Mouse (Mus musculus) liver, adult 2 months (tissue): ENCODE results near the gene Lhpp.

Experiments used
- CTCF ChIP-seq: fragments of 200-500 bp; IDR thresholded peaks from 2 replicates; pipeline ENCODE4 v1.5.1; 2011; ENCODE audit warnings: low read depth, low read length, control low read depth
- POLR2A ChIP-seq: fragments of 200-500 bp; IDR thresholded peaks from 2 replicates; pipeline ENCODE4 v1.6.1; 2011; ENCODE audit warnings: low read length, control low read depth; ENCODE audit not compliant: insufficient read depth; ENCODE audit errors: extremely low read depth

DNA sequence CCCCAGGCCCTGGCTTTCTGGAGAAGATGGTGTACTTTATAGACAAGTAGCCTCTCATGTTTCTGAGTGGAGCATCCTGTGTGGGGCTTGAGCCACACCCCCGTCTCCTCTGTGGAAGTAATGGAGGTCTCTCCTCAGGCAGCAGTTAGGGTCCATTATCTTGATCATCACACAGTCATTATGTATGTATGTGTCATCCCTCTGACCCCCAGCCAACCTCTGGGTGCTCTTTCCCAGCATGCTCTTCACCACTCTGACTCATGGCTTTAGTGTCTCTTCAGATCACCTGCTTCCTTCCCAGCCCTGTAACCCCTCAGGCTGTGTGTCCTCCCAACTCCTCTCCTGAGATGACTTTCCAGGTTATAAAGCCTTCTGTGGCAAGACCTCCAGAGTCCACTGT is 31.2 kb downstream of the Lhpp start:
- TF ChIP-seq CTCF, result no peak
- no peak for TF ChIP-seq POLR2A
